Mouse (Mus musculus) mammary gland, adult 2 months (tissue): ENCODE data around the gene Arl2bp. TPM values are rescaled to one million over a fixed set of nuclear protein-coding genes. Genes with fewer than 3 reads are reported as not detected.

Experiments used
- polyA plus RNA-seq: library from polyadenylated mRNA; depleted of rRNA; stranded (reverse); fragments of >200 nt; gene quantifications from 2 replicates; pipeline ENCODE4 v1.2.3, GENCODE M21; 2012; ENCODE audit warnings: low replicate concordance; rRNA removed

Gene Arl2bp
- 78.6 and 89.5 TPM in 2 replicates for polyA plus RNA-seq

DNA sequence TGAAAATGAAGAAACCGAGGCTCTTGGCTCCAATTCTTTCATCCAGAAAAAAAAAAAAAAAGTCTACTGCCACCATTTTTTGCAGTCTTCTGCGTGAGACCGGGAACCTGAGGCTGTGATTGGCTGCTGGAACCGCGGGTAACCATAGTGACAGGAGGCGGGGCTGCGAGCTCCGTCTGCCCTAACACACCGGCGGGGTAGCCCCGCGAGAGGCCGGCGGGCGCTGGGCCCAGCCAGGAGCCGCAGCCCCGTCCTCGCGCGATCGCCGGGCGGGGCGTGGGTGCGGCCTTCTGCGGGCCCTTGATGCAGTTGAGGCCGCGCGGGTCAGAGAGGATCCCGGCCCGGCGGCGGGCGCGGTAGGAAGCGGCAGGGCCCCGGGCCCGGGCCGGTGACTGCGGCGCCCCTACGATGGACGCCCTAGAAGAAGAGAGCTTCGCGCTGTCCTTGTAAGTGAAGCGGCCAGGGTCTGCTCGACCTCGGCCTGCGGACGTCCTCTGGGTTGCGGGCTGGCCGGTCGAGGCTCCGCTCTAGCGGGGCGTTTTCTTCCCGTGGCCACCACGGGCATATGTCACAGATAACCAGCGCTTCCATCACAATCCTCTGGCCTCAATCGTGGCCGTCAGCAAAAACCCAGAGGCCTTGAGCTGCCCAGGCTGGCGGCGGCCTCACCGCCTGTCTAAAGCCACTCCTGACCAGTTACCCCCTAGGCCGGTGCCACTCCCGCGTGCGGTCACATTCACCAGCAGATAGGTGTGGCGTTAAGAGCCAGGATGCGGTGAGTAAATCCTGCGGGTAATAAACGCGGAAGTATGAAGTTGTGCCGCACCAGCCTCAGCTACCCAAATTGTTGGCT lies at the start of gene Arl2bp:
Gene Arl2bp (plus strand): TSS at position 145 of the 853 bp plus-strand sequence.

DNA sequence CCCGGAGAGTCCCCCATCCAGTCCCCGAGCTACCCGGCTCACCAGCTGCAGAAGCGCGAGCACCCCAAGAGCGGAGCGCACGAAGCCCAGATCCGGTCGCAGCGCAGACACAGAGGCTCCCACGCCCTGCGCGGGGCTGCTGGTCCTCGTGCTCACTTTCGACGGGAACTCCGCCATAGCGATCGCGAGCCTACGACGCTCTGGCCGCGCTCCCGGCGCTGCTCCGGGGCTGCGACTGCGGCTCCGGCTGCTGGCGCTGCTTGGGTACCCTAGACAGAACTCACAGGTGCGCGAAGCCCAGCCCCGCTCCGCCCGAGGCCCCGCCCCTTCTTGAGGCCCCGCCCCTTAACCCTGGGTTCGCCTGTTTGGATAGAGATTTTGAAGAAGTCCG lies 29.6 kb downstream of the Arl2bp start, which contains the start of gene Pllp:
Gene Pllp (minus strand): TSS at position 285 of the 391 bp plus-strand sequence.

Other genes with a start within 250 kb of the Arl2bp start
- gene Nlrc5, start 232.2 kb upstream of the Arl2bp start, polyA plus RNA-seq = 37.2 and 46.1 TPM in 2 replicates
- 59.4 and 84.2 TPM in 2 replicates for gene Cpne2, start 133.6 kb upstream of the Arl2bp start, polyA plus RNA-seq
- 7.0 and 11.1 TPM in 2 replicates for gene Rspry1, start 64.7 kb upstream of the Arl2bp start, polyA plus RNA-seq
- gene Fam192a, start 64.6 kb upstream of the Arl2bp start, polyA plus RNA-seq = 17.3 and 20.6 TPM in 2 replicates
- gene Pllp, start 29.7 kb downstream of the Arl2bp start, polyA plus RNA-seq = 17.2 and 28.2 TPM in 2 replicates
- 51.7 and 54.3 TPM in 2 replicates for gene Ccl22, start 79.0 kb downstream of the Arl2bp start, polyA plus RNA-seq
- 38.3 and 72.8 TPM in 2 replicates for gene Cx3cl1, start 105.4 kb downstream of the Arl2bp start, polyA plus RNA-seq
- gene Ccl17, start 143.9 kb downstream of the Arl2bp start, polyA plus RNA-seq = 2.1 TPM in 2 replicates
- gene Coq9, start 171.7 kb downstream of the Arl2bp start, polyA plus RNA-seq = 317 and 419 TPM in 2 replicates
- gene Ciapin1, start 171.8 kb downstream of the Arl2bp start, polyA plus RNA-seq = 33.1 and 36.7 TPM in 2 replicates
- 67.7 and 133 TPM in 2 replicates for gene Polr2c, start 190.8 kb downstream of the Arl2bp start, polyA plus RNA-seq
- 19.6 and 19.7 TPM in 2 replicates for gene Dok4, start 209.7 kb downstream of the Arl2bp start, polyA plus RNA-seq